Mouse (Mus musculus): ENCODE data around the gene Olfr1500.
"Not testable (repeated sequence)": the region's sequence is repeated elsewhere in the genome, so short reads cannot be mapped to it uniquely, and the experiment has no call there.

Gene Olfr1500

GRCm38 (mm10) chr19:13830388-13830787 is at the start of gene Olfr1500:
Olfr1500 (minus strand) TSS chr19:13830488.
- DNase-seq (ENCODE audit: low read depth): no peak

DNA sequence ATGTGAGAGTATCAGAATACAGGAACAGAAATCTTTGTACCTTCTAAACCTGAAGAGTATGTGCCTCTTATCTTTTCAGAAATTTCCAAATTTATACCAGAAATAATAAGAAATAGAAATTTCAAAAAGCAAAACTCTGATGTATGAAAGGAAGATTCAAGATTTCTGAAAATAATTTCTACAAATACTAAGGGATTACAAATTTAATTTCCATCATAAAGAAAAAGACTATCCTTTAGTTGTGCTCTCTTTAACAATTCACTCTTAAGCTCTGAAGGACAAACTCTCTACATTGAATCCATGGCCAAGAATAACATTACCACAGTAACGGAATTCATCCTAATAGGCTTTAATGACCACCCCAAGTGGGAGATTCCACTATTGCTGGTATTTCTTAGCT is 31.2 kb upstream of the Olfr1500 start, which contains the start of gene Olfr1502:
Gene Olfr1502 (plus strand): TSS at position 301 of the 400 bp plus-strand sequence.
- no peak for DNase-seq (ENCODE audit: low read depth)

DNA sequence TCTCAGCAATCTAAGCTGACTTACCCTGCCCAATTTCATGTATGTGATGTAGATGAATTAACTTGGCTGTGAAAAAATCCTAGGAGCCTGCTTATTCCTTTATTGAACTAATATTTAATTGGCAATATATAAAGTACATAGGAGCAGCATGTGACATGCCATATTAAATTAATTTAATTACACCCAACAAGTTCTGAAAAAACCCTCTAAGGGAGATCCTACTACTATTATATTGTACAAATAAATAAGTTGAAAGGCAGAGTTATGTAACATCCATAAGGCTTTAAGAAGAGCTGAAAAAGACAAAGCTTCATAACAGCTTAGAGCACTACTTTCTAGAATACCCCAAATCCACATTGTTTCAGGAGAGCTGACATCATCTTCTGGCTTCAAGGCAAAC is 20.3 kb upstream of the Olfr1500 start, which contains the start of gene Olfr1501:
Gene Olfr1501 (minus strand): TSS at position 101 of the 400 bp plus-strand sequence.
- DNase-seq (ENCODE audit: low read depth): not testable (repeated sequence)

GRCm38 (mm10) chr19:13828447-13828846 is 1.8 kb downstream of the Olfr1500 start:
- DNase-seq (ENCODE audit: low read depth): no peak

DNA sequence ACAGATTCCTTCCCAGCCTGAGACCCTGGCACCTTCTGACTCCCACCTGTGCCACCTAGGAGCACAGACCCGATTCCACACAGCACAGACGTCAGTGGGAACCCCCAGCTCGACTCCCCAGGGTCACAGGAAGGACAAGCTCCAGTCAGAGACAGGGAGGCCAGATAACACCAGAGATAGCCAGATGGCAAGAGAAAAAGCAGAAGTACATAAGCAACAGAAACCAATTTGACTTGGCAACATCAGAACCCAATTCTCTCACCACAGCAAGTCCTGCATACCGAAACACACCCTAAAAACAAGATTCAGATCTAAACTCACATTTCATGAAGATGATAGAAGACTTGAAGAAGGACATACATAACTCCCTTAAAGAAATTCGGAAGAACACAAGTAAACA is 9.4 kb downstream of the Olfr1500 start:
- DNase-seq (ENCODE audit: low read depth): no peak

- DNase-seq (ENCODE audit: low read depth): no peak
Measured at GRCm38 (mm10) chr19:13819347-13819746, 10.9 kb downstream of the Olfr1500 start, which contains the start of gene Olfr1499. Olfr1499 (minus strand) TSS chr19:13819447.

DNA sequence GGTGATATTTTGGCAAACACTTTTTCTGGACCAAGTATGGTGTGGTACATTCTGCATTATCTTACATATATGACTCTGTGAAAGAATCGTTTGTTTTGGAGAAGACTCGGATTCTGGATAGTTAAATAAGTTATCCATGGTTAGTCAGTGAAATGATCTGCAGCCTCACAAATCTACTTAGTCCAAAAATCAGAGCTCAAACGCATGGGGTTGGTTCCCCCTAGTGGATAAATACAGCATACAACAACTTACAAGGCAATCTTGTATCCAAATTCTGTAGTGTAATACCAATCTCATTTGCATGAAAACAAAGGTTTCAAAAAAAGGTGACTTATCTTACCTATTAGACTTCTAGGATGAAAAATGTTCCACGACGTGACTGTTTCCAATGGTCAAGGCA is 11.5 kb downstream of the Olfr1500 start:
- peak; percentile 59 for DNase-seq (ENCODE audit: low read depth)

DNA sequence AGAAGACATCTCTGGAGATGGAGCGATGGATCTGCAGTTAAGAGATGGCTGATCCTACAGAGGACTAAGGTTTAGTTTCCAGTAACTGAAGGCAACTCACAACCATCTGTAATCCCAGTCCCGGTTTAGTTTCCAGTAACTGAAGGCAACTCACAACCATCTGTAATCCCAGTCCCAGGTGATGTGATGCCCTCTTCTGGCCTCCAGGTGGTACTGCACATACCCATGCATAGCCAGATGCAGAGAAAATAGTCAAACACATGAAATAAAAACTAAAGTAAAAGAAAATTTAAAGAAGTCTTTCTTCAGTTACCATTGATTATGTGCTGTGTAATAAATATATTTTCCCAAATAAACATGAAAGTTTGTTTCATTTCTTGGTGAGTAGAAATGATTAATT is 17.5 kb downstream of the Olfr1500 start:
- no peak for DNase-seq (ENCODE audit: low read depth)

GRCm38 (mm10) chr19:13805486-13805885 is 24.8 kb downstream of the Olfr1500 start:
- not testable (repeated sequence) for DNase-seq (ENCODE audit: low read depth)

GRCm38 (mm10) chr19:13798102-13798501 is 32.2 kb downstream of the Olfr1500 start, which contains the start of gene Olfr1497:
Olfr1497 (minus strand) TSS chr19:13798202.
- DNase-seq (ENCODE audit: low read depth): no peak

- DNase-seq (ENCODE audit: low read depth): no peak
Measured at GRCm38 (mm10) chr19:13777578-13777977, 52.7 kb downstream of the Olfr1500 start, which contains the start of gene Olfr1496. Olfr1496 (plus strand) TSS chr19:13777878.

All from NIH3T3 (cell line).